Comparison of ENCODE assay signal across 27 mouse cellular contexts in the genomic region with DNA sequence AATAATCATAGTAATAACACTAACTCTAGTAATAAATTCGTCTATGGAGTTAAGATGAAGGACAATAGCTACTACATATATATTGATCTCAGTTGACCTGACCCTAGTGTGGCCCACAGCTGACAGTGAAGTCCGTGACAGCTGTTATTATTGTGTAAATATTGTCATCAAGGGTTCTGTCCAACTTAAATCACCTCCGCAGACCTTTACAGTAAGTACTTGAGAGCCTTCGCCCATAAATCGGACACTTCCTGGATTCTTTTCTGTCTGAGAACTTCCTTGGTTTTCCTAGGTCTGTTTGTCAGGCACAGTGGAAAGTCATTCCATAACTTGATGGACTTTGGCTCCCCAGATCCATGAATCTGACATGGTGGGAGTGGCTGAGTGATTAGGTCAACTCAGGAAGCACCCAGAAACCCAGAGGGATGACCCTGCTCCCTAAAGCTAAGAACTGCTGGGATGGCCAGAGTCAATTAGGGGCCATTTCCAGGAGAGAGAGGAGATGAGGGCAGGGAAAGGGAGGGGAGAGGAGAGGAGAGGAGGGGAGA. TPM values are rescaled to one million over a fixed set of nuclear protein-coding genes. Genes with fewer than 3 reads are reported as not detected.
DNase-seq lines count a peak whose midpoint lies in the region; ATAC-seq and TF ChIP-seq lines count a peak whose summit lies in the region.
"Had no signal": no experiment of that assay in that cellular context is flagged by ENCODE, and none has a peak within 500 bp of the region (broad histone marks: within the 10 kb centered on the region; RNA-seq: fewer than 3 reads in every experiment).

No protein-coding gene starts in this region.

- 83% methylated on average over 5 of the region's 5 CpGs for WGBS in midbrain, embryonic 11.5 days
- WGBS in midbrain, embryonic 16.5 days, result 88% methylated on average over 5 of the region's 5 CpGs
- 19% methylated on average over 5 of the region's 5 CpGs for WGBS in intestine, postnatal 0 days

- no peak for TF ChIP-seq CTCF in intestine, postnatal 0 days (IDR thresholded peaks at IDR 0.05; ENCODE audit: low read depth)

- H3K9me3 ChIP-seq in midbrain, embryonic 11.5 days (ENCODE audit: control insufficient read depth, low read length), result no peaks in the 10 kb centered on the region
- no peaks in the 10 kb centered on the region for H3K9me3 ChIP-seq in midbrain, embryonic 16.5 days (replicated peaks; ENCODE audit: control insufficient read depth, low read length, poor library complexity, severe bottlenecking)
- no peaks in the 10 kb centered on the region for H3K9me3 ChIP-seq in intestine, postnatal 0 days (ENCODE audit: control insufficient read depth)
- H3K9me3 ChIP-seq: embryonic facial prominence, embryonic 13.5 days; embryonic facial prominence, embryonic 15.5 days; forebrain, embryonic 10.5 days; forebrain, embryonic 13.5 days; forebrain, embryonic 15.5 days; G1E had no signal

- H3K27me3 ChIP-seq in midbrain, embryonic 11.5 days (ENCODE audit: control insufficient read depth, insufficient read depth, low read length), result no peaks in the 10 kb centered on the region; the same call in 1 of the 2 replicates
- no peaks in the 10 kb centered on the region for H3K27me3 ChIP-seq in midbrain, embryonic 16.5 days (ENCODE audit: control insufficient read depth, insufficient read depth, low read depth, low read length)
- H3K27me3 ChIP-seq in intestine, postnatal 0 days (replicated peaks; ENCODE audit: control insufficient read depth, insufficient read depth, low read length), result no peaks in the 10 kb centered on the region
- H3K27me3 ChIP-seq: forebrain, embryonic 15.5 days had no signal

- no peak overlapping the region for H3K4me2 ChIP-seq in midbrain, embryonic 11.5 days
- H3K4me2 ChIP-seq in midbrain, embryonic 16.5 days (ENCODE audit: low read length), result no peak overlapping the region
- H3K4me2 ChIP-seq in intestine, postnatal 0 days (replicated peaks; ENCODE audit: low read depth), result no peak overlapping the region
- H3K4me2 ChIP-seq: embryonic facial prominence, embryonic 13.5 days; embryonic facial prominence, embryonic 15.5 days; forebrain, embryonic 13.5 days; forebrain, embryonic 15.5 days had no signal

- no peaks in the 10 kb centered on the region for H3K36me3 ChIP-seq in midbrain, embryonic 11.5 days (ENCODE audit: control insufficient read depth, insufficient read depth, low read length)
- no peaks in the 10 kb centered on the region for H3K36me3 ChIP-seq in midbrain, embryonic 16.5 days (ENCODE audit: control insufficient read depth, insufficient read depth, low read length)
- H3K36me3 ChIP-seq in intestine, postnatal 0 days (ENCODE audit: control insufficient read depth, insufficient read depth), result no peaks in the 10 kb centered on the region
- H3K36me3 ChIP-seq: embryonic facial prominence, embryonic 13.5 days; embryonic facial prominence, embryonic 15.5 days; forebrain, embryonic 10.5 days; G1E had no signal

- H3K9ac ChIP-seq in midbrain, embryonic 11.5 days (ENCODE audit: low read length), result no peak overlapping the region
- no peak overlapping the region for H3K9ac ChIP-seq in midbrain, embryonic 16.5 days (ENCODE audit: low read depth, low read length)
- no peak overlapping the region for H3K9ac ChIP-seq in intestine, postnatal 0 days (ENCODE audit: low read depth, low read length)
- H3K9ac ChIP-seq: embryonic facial prominence, embryonic 13.5 days; embryonic facial prominence, embryonic 15.5 days; forebrain, embryonic 13.5 days; forebrain, embryonic 15.5 days; forebrain, postnatal 0 days had no signal

- H3K27ac ChIP-seq in midbrain, embryonic 11.5 days (ENCODE audit: low read depth, low read length), result no peak overlapping the region
- H3K27ac ChIP-seq in midbrain, embryonic 16.5 days (ENCODE audit: low read length), result no peak overlapping the region
- H3K27ac ChIP-seq in intestine, postnatal 0 days (ENCODE audit: low read depth, low read length), result no peak overlapping the region; the same call in 1 of the 2 replicates
- H3K27ac ChIP-seq: embryonic facial prominence, embryonic 13.5 days; embryonic facial prominence, embryonic 15.5 days; forebrain, embryonic 10.5 days; forebrain, embryonic 13.5 days; forebrain, embryonic 15.5 days had no signal

- H3K4me3 ChIP-seq in midbrain, embryonic 11.5 days (ENCODE audit: low read depth, low read length), result no peak overlapping the region
- no peak overlapping the region for H3K4me3 ChIP-seq in midbrain, embryonic 16.5 days (ENCODE audit: low read depth, low read length)
- H3K4me3 ChIP-seq in intestine, postnatal 0 days (ENCODE audit: low read depth, low read length), result no peak overlapping the region
- H3K4me3 ChIP-seq: embryonic facial prominence, embryonic 13.5 days; embryonic facial prominence, embryonic 15.5 days; erythroblast, embryonic 14.5 days; forebrain, embryonic 10.5 days; forebrain, embryonic 13.5 days; forebrain, embryonic 15.5 days had no signal

- peak; percentile 68 for DNase-seq in midbrain, embryonic 11.5 days (ENCODE audit: low spot score, missing footprints)
- no peak for DNase-seq in gastrocnemius, postnatal 25 days
- DNase-seq in cerebellum, adult 11 months, result no peak
- DNase-seq: adrenal gland, adult 8-10 months; adrenal gland, postnatal 14 days; B cell, adult 2 months; cerebellum, adult 18-20 months; cerebellum, adult 8-10 months; cerebellum, adult 9-11 months; cerebellum, postnatal 14 days; cerebellum, postnatal 36 days; embryo, embryonic 11 days; forebrain, postnatal 0 days had no signal

- H3K4me1 ChIP-seq in midbrain, embryonic 11.5 days (ENCODE audit: control insufficient read depth, insufficient read depth, low read length), result no peaks in the 10 kb centered on the region
- H3K4me1 ChIP-seq in midbrain, embryonic 16.5 days (ENCODE audit: control insufficient read depth, insufficient read depth, low read length), result peaks cover 18% of the 10 kb centered on the region
- H3K4me1 ChIP-seq in intestine, postnatal 0 days (replicated peaks; ENCODE audit: control insufficient read depth, insufficient read depth, low read length), result 0 out of 2 replicates have a peak, but pooled peaks cover 3% of the 10 kb centered on the region

- ATAC-seq in midbrain, embryonic 11.5 days (ENCODE audit: low FRiP score), result no peak
- ATAC-seq in midbrain, embryonic 16.5 days, result no peak
- ATAC-seq in intestine, postnatal 0 days, result peak; percentile 71
- ATAC-seq: activated CD4-positive, CD25-positive, alpha-beta regulatory T cell, adult 4 months; CD4-positive, CD25-positive, alpha-beta regulatory T cell, adult 4 months; forebrain, embryonic 13.5 days; forebrain, embryonic 15.5 days; forebrain, postnatal 0 days; Patski had no signal

RNA-seq across cellular contexts. Expression of gene Dscaml1, which starts 17.9 kb away (rescaled TPM):
- 0.74 and 0.86 TPM in 2 replicates for polyA plus RNA-seq in midbrain, embryonic 11.5 days (2014; fragmentation: Nextera tagmentation; extraction: Ambion mirVana)
- 17.9 and 20.6 TPM in 2 replicates for polyA plus RNA-seq in midbrain, embryonic 16.5 days (2015; fragmentation: Nextera tagmentation; extraction: Ambion mirVana)
- 0.08 and 0.09 TPM in 2 replicates for polyA plus RNA-seq in intestine, postnatal 0 days (2015; fragmentation: Nextera tagmentation; extraction: Ambion mirVana)
- not detected for total RNA-seq in gastrocnemius, postnatal 25 days (2021)
- total RNA-seq: CH12.LX; common myeloid progenitor, adult 5-6 weeks had no signal
- polyA plus RNA-seq: activated CD4-positive, CD25-positive, alpha-beta regulatory T cell, adult 4 months; CD4-positive, CD25-positive, alpha-beta regulatory T cell, adult 4 months; erythroblast, embryonic 14.5 days; G1E had no signal

RNA-seq across cellular contexts. Expression of gene Fxyd2, which starts 44.9 kb away (rescaled TPM):
- polyA plus RNA-seq in midbrain, embryonic 11.5 days (2014; fragmentation: Nextera tagmentation; extraction: Ambion mirVana), result 1.00 and 1.5 TPM in 2 replicates
- 10.8 and 14.3 TPM in 2 replicates for polyA plus RNA-seq in midbrain, embryonic 16.5 days (2015; fragmentation: Nextera tagmentation; extraction: Ambion mirVana)
- polyA plus RNA-seq in intestine, postnatal 0 days (2015; fragmentation: Nextera tagmentation; extraction: Ambion mirVana), result 1.2 and 1.7 TPM in 2 replicates
- 1 to 10 TPM; 1.4 to 2.0 TPM for total RNA-seq in gastrocnemius, postnatal 25 days (2021)
- total RNA-seq: CH12.LX had no signal
- polyA plus RNA-seq: CD4-positive, CD25-positive, alpha-beta regulatory T cell, adult 4 months; erythroblast, embryonic 14.5 days; G1E had no signal

Comparison
In these comparisons a context has a peak if more than half of its experiments do, and no peak if none do; other contexts are left out.
1. RNA of gene Dscaml1, which starts 17.9 kb away (polyA plus RNA-seq): 17.9 to 20.6 TPM in midbrain, embryonic 16.5 days; 0.74 to 0.86 TPM in midbrain, embryonic 11.5 days and 0.08 to 0.09 TPM in intestine, postnatal 0 days; every median in the first group is over 10 times any median in the second.